Mouse (Mus musculus): ENCODE measurements around the gene Dcps. TPM values are rescaled to one million over a fixed set of nuclear protein-coding genes. Genes with fewer than 3 reads are reported as not detected.

Gene Dcps
- polyA plus RNA-seq, 1 experiment from 2014 or later = 93.5 TPM

- H3K4me3 ChIP-seq = no peak overlapping the region; the same call in 1 of the 2 replicates
- H3K4me1 ChIP-seq = peaks cover 26% of the 10 kb centered on the region
- H3K36me3 ChIP-seq (replicated peaks) = no peaks in the 10 kb centered on the region
- no peaks in the 10 kb centered on the region for H3K9me3 ChIP-seq
- no peak overlapping the region for H3K27ac ChIP-seq (replicated peaks)
- H3K27me3 ChIP-seq (replicated peaks; ENCODE audit: low read depth, poor library complexity, severe bottlenecking) = no peaks in the 10 kb centered on the region
- 84% methylated on average over 10 of the region's 10 CpGs for WGBS
- DNase-seq (ENCODE audit: low spot score) = no peak
Observed at GRCm38 (mm10) chr9:35198351-35198750, 22.5 kb upstream of the Dcps start.

- Histone ChIP-seq H3K27ac (replicated peaks) (no peak overlapping the region), H3K36me3 (replicated peaks) (no peaks in the 10 kb centered on the region), H3K4me3 (no peak overlapping the region), H3K9me3 (no peaks in the 10 kb centered on the region), H3K4me1 (peaks cover 31% of the 10 kb centered on the region), H3K27me3 (replicated peaks; ENCODE audit: low read depth, poor library complexity, severe bottlenecking) (no peaks in the 10 kb centered on the region)
- no peak for DNase-seq (ENCODE audit: low spot score)
- WGBS = 91% methylated on average over 3 of the region's 3 CpGs
Observed at GRCm38 (mm10) chr9:35197625-35198024, 21.8 kb upstream of the Dcps start.

- no peaks in the 10 kb centered on the region for H3K27me3 ChIP-seq (replicated peaks; ENCODE audit: low read depth, poor library complexity, severe bottlenecking)
- no peak overlapping the region for H3K4me3 ChIP-seq
- no peak for DNase-seq (ENCODE audit: low spot score)
- H3K9me3 ChIP-seq = no peaks in the 10 kb centered on the region
- H3K27ac ChIP-seq (replicated peaks) = no peak overlapping the region
- 93% methylated on average over 3 of the region's 3 CpGs for WGBS
- H3K4me1 ChIP-seq = peaks cover 13% of the 10 kb centered on the region
- peaks cover 26% of the 10 kb centered on the region for H3K36me3 ChIP-seq (replicated peaks)
Observed at GRCm38 (mm10) chr9:35194048-35194447, 18.2 kb upstream of the Dcps start.

- no peaks in the 10 kb centered on the region for H3K9me3 ChIP-seq
- H3K27me3 ChIP-seq (replicated peaks; ENCODE audit: low read depth, poor library complexity, severe bottlenecking) = no peaks in the 10 kb centered on the region
- 76% methylated on average over 11 of the region's 11 CpGs for WGBS
- no peak for DNase-seq (ENCODE audit: low spot score)
- H3K4me3 ChIP-seq = no peak overlapping the region
- no peak overlapping the region; the same call in 1 of the 2 replicates for H3K27ac ChIP-seq (replicated peaks)
- H3K4me1 ChIP-seq = peaks cover 5% of the 10 kb centered on the region; the same call in 1 of the 2 replicates
- H3K36me3 ChIP-seq (replicated peaks) = peaks cover 36% of the 10 kb centered on the region
Observed at GRCm38 (mm10) chr9:35192983-35193542, 17.2 kb upstream of the Dcps start.

- Histone ChIP-seq H3K4me1 (peaks cover 5% of the 10 kb centered on the region; the same call in 1 of the 2 replicates), H3K36me3 (replicated peaks) (peaks cover 54% of the 10 kb centered on the region), H3K27ac (replicated peaks) (no peak overlapping the region), H3K27me3 (replicated peaks; ENCODE audit: low read depth, poor library complexity, severe bottlenecking) (no peaks in the 10 kb centered on the region), H3K4me3 (no peak overlapping the region), H3K9me3 (no peaks in the 10 kb centered on the region)
- WGBS = 83% methylated on average over 22 of the region's 22 CpGs
- DNase-seq (ENCODE audit: low spot score) = no peak
Observed at GRCm38 (mm10) chr9:35188700-35189099, 12.8 kb upstream of the Dcps start.

GRCm38 (mm10) chr9:35187351-35187903 is 11.6 kb upstream of the Dcps start:
- H3K27ac ChIP-seq (replicated peaks) = no peak overlapping the region
- no peaks in the 10 kb centered on the region for H3K9me3 ChIP-seq
- H3K36me3 ChIP-seq (replicated peaks) = peaks cover 54% of the 10 kb centered on the region
- no peak for DNase-seq (ENCODE audit: low spot score)
- no peaks in the 10 kb centered on the region for H3K4me1 ChIP-seq
- 89% methylated on average over 10 of the region's 10 CpGs for WGBS
- no peaks in the 10 kb centered on the region for H3K27me3 ChIP-seq (replicated peaks; ENCODE audit: low read depth, poor library complexity, severe bottlenecking)
- H3K4me3 ChIP-seq = no peak overlapping the region

GRCm38 (mm10) chr9:35186430-35186829 is 10.6 kb upstream of the Dcps start:
- H3K27me3 ChIP-seq (replicated peaks; ENCODE audit: low read depth, poor library complexity, severe bottlenecking) = no peaks in the 10 kb centered on the region
- H3K27ac ChIP-seq (replicated peaks) = no peak overlapping the region
- peaks cover 51% of the 10 kb centered on the region for H3K36me3 ChIP-seq (replicated peaks)
- H3K4me1 ChIP-seq = no peaks in the 10 kb centered on the region
- H3K4me3 ChIP-seq = no peak overlapping the region
- H3K9me3 ChIP-seq = no peaks in the 10 kb centered on the region
- WGBS = 81% methylated on average over 4 of the region's 4 CpGs
- DNase-seq (ENCODE audit: low spot score) = no peak

GRCm38 (mm10) chr9:35183359-35183758 is 7.5 kb upstream of the Dcps start:
- H3K4me3 ChIP-seq = no peak overlapping the region
- no peak for DNase-seq (ENCODE audit: low spot score)
- no peaks in the 10 kb centered on the region for H3K9me3 ChIP-seq
- peaks cover 20% of the 10 kb centered on the region for H3K36me3 ChIP-seq (replicated peaks)
- H3K4me1 ChIP-seq = no peaks in the 10 kb centered on the region
- H3K27ac ChIP-seq (replicated peaks) = no peak overlapping the region
- no peaks in the 10 kb centered on the region for H3K27me3 ChIP-seq (replicated peaks; ENCODE audit: low read depth, poor library complexity, severe bottlenecking)
- 71% methylated on average over 5 of the region's 5 CpGs for WGBS

GRCm38 (mm10) chr9:35182832-35183231 is 7.0 kb upstream of the Dcps start:
- Histone ChIP-seq H3K9me3 (no peaks in the 10 kb centered on the region), H3K27ac (replicated peaks) (no peak overlapping the region), H3K4me1 (no peaks in the 10 kb centered on the region), H3K27me3 (replicated peaks; ENCODE audit: low read depth, poor library complexity, severe bottlenecking) (no peaks in the 10 kb centered on the region), H3K4me3 (no peak overlapping the region), H3K36me3 (replicated peaks) (peaks cover 15% of the 10 kb centered on the region)
- DNase-seq (ENCODE audit: low spot score) = no peak
- WGBS = 88% methylated on average over 2 of the region's 2 CpGs

GRCm38 (mm10) chr9:35176124-35176659 is 331 bp upstream of the Dcps start:
- H3K27me3 ChIP-seq (replicated peaks; ENCODE audit: low read depth, poor library complexity, severe bottlenecking) = no peaks in the 10 kb centered on the region
- H3K4me3 ChIP-seq = peak overlapping the region; percentile 77
- H3K9me3 ChIP-seq = no peaks in the 10 kb centered on the region
- no peaks in the 10 kb centered on the region for H3K36me3 ChIP-seq (replicated peaks)
- no peak for DNase-seq (ENCODE audit: low spot score)
- peaks cover 16% of the 10 kb centered on the region for H3K4me1 ChIP-seq
- H3K27ac ChIP-seq (replicated peaks) = peak overlapping the region; percentile 94
- 53% methylated on average over 14 of the region's 14 CpGs for WGBS

- peaks cover 21% of the 10 kb centered on the region for H3K36me3 ChIP-seq (replicated peaks)
- no peak overlapping the region for H3K4me3 ChIP-seq
- no peak overlapping the region for H3K27ac ChIP-seq (replicated peaks)
- no peaks in the 10 kb centered on the region for H3K9me3 ChIP-seq
- H3K4me1 ChIP-seq = peaks cover 16% of the 10 kb centered on the region
- WGBS = 84% methylated on average over 1 of the region's 1 CpGs
- H3K27me3 ChIP-seq (replicated peaks; ENCODE audit: low read depth, poor library complexity, severe bottlenecking) = no peaks in the 10 kb centered on the region
- DNase-seq (ENCODE audit: low spot score) = no peak
Observed at GRCm38 (mm10) chr9:35173331-35173730, 2.5 kb downstream of the Dcps start.

GRCm38 (mm10) chr9:35170071-35170470 is 5.8 kb downstream of the Dcps start:
- Histone ChIP-seq H3K4me1 (peaks cover 31% of the 10 kb centered on the region), H3K9me3 (no peaks in the 10 kb centered on the region), H3K27me3 (replicated peaks; ENCODE audit: low read depth, poor library complexity, severe bottlenecking) (no peaks in the 10 kb centered on the region), H3K36me3 (replicated peaks) (peaks cover 27% of the 10 kb centered on the region), H3K27ac (replicated peaks) (no peak overlapping the region), H3K4me3 (no peak overlapping the region)
- 93% methylated on average over 7 of the region's 7 CpGs for WGBS
- no peak for DNase-seq (ENCODE audit: low spot score)
